ENCODE assay signal across 18 mouse cellular contexts in genomic region chr11:35505316-35505715, GRCm38 (mm10).
DNase-seq lines count a peak whose midpoint lies in the region; ATAC-seq lines count a peak whose summit lies in the region.
"Had no signal": no experiment of that assay in that cellular context is flagged by ENCODE, and none has a peak within 500 bp of the region (broad histone marks: within the 10 kb centered on the region; RNA-seq: fewer than 3 reads in every experiment).

No protein-coding gene starts in this region.

- H3K4me2 ChIP-seq in midbrain, embryonic 11.5 days, result no peak overlapping the region
- no peak overlapping the region for H3K4me2 ChIP-seq in midbrain, embryonic 16.5 days (ENCODE audit: low read length)
- H3K4me2 ChIP-seq in hindbrain, embryonic 13.5 days, result no peak overlapping the region
- H3K4me2 ChIP-seq: heart, embryonic 12.5 days; limb, embryonic 15.5 days had no signal

- no peaks in the 10 kb centered on the region for H3K36me3 ChIP-seq in midbrain, embryonic 11.5 days (ENCODE audit: control insufficient read depth, insufficient read depth, low read length)
- no peaks in the 10 kb centered on the region for H3K36me3 ChIP-seq in midbrain, embryonic 16.5 days (ENCODE audit: control insufficient read depth, insufficient read depth, low read length)
- H3K36me3 ChIP-seq in hindbrain, embryonic 13.5 days, result no peaks in the 10 kb centered on the region
- H3K36me3 ChIP-seq: heart, embryonic 12.5 days; limb, embryonic 15.5 days had no signal

- H3K27ac ChIP-seq in midbrain, embryonic 11.5 days (ENCODE audit: low read depth, low read length), result peak overlapping the region; percentile 79
- H3K27ac ChIP-seq in midbrain, embryonic 16.5 days (ENCODE audit: low read length), result no peak overlapping the region
- H3K27ac ChIP-seq in hindbrain, embryonic 13.5 days, result 0 out of 2 replicates have a peak overlapping the region, but pooled peaks have one; percentile 26
- H3K27ac ChIP-seq: gastrocnemius, adult 2 months; layer of hippocampus, adult 2 months; limb, embryonic 15.5 days; stomach, postnatal 0 days had no signal

- peak; percentile 92 for DNase-seq in midbrain, embryonic 11.5 days (ENCODE audit: low spot score, missing footprints)
- peak; percentile 43 for DNase-seq in thymus, postnatal 25 days
- no peak for DNase-seq in frontal cortex, postnatal 36 days (ENCODE audit: low spot score in 2 of 2)
- no peak for DNase-seq in left cerebral cortex, postnatal 4 days
- DNase-seq: adrenal gland, postnatal 14 days; cerebellum, adult 9-11 months; gastrocnemius, adult 2 months; heart, postnatal 4 days; kidney, adult 2 months; lung, adult 2 months had no signal

- peaks cover 4% of the 10 kb centered on the region; the same call in 1 of the 2 replicates for H3K27me3 ChIP-seq in midbrain, embryonic 11.5 days (ENCODE audit: control insufficient read depth, insufficient read depth, low read length)
- H3K27me3 ChIP-seq in midbrain, embryonic 16.5 days (ENCODE audit: control insufficient read depth, insufficient read depth, low read depth, low read length), result peaks cover 9% of the 10 kb centered on the region
- peaks cover 16% of the 10 kb centered on the region; the same call in 1 of the 2 replicates for H3K27me3 ChIP-seq in hindbrain, embryonic 13.5 days
- H3K27me3 ChIP-seq: heart, embryonic 12.5 days; limb, embryonic 15.5 days had no signal

- no peaks in the 10 kb centered on the region for H3K9me3 ChIP-seq in midbrain, embryonic 11.5 days (ENCODE audit: control insufficient read depth, low read length)
- no peaks in the 10 kb centered on the region for H3K9me3 ChIP-seq in midbrain, embryonic 16.5 days (replicated peaks; ENCODE audit: control insufficient read depth, low read length, poor library complexity, severe bottlenecking)
- no peaks in the 10 kb centered on the region for H3K9me3 ChIP-seq in hindbrain, embryonic 13.5 days
- H3K9me3 ChIP-seq: heart, embryonic 12.5 days; limb, embryonic 15.5 days had no signal

- no peak overlapping the region for H3K4me3 ChIP-seq in midbrain, embryonic 11.5 days (ENCODE audit: low read depth, low read length)
- no peak overlapping the region for H3K4me3 ChIP-seq in midbrain, embryonic 16.5 days (ENCODE audit: low read depth, low read length)
- H3K4me3 ChIP-seq in hindbrain, embryonic 13.5 days, result no peak overlapping the region
- H3K4me3 ChIP-seq: gastrocnemius, adult 2 months; heart, embryonic 12.5 days; layer of hippocampus, adult 2 months; limb, embryonic 15.5 days; myocyte had no signal

- ATAC-seq in midbrain, embryonic 11.5 days (ENCODE audit: low FRiP score), result no peak
- no peak for ATAC-seq in midbrain, embryonic 16.5 days
- ATAC-seq in activated CD4-positive, CD25-positive, alpha-beta regulatory T cell, adult 4 months, result peak; percentile 28
- no peak for ATAC-seq in hindbrain, embryonic 13.5 days (ENCODE audit: low FRiP score)

- H3K4me1 ChIP-seq in midbrain, embryonic 11.5 days (ENCODE audit: control insufficient read depth, insufficient read depth, low read length), result peaks cover 78% of the 10 kb centered on the region
- peaks cover 2% of the 10 kb centered on the region for H3K4me1 ChIP-seq in midbrain, embryonic 16.5 days (ENCODE audit: control insufficient read depth, insufficient read depth, low read length)
- H3K4me1 ChIP-seq in hindbrain, embryonic 13.5 days (replicated peaks), result peaks cover 63% of the 10 kb centered on the region

- peak overlapping the region; percentile 0; the same call in 1 of the 2 replicates for H3K9ac ChIP-seq in midbrain, embryonic 11.5 days (ENCODE audit: low read length)
- no peak overlapping the region for H3K9ac ChIP-seq in midbrain, embryonic 16.5 days (ENCODE audit: low read depth, low read length)
- H3K9ac ChIP-seq in hindbrain, embryonic 13.5 days, result no peak overlapping the region
- H3K9ac ChIP-seq: heart, embryonic 12.5 days; limb, embryonic 15.5 days had no signal

- intact Hi-C loops in left cerebral cortex, postnatal 4 days (cut with DNase I), result no loop called here

- 40% methylated on average over 4 of the region's 4 CpGs for WGBS in midbrain, embryonic 11.5 days
- WGBS in midbrain, embryonic 16.5 days, result 51% methylated on average over 4 of the region's 4 CpGs
- 34% methylated on average over 4 of the region's 4 CpGs for WGBS in hindbrain, embryonic 13.5 days

Comparison
In these comparisons a context has a peak if more than half of its experiments do, and no peak if none do; other contexts are left out.
1. DNase-seq: peak in midbrain, embryonic 11.5 days (single experiment) and thymus, postnatal 25 days (single experiment); none in frontal cortex, postnatal 36 days (0 of 2) and left cerebral cortex, postnatal 4 days (single experiment).